Mouse (Mus musculus) naive thymus-derived CD4-positive, alpha-beta T cell, adult 2 months (primary cell): ENCODE results near the gene Rasgef1c.

Source experiments
- DNase-seq: peaks from one replicate; pipeline ENCODE4 v3.0.0-alpha.2; 2011; ENCODE audit warnings: low read depth

Rasgef1c gene

GRCm38 (mm10) chr11:49977963-49978568 lies 76.4 kb downstream of the Rasgef1c start:
- DNase-seq: no peak

GRCm38 (mm10) chr11:49978935-49979334 lies 77.3 kb downstream of the Rasgef1c start:
- no peak for DNase-seq

GRCm38 (mm10) chr11:49980681-49981235 lies 79.1 kb downstream of the Rasgef1c start:
- no peak for DNase-seq

GRCm38 (mm10) chr11:49981321-49981963 lies 79.8 kb downstream of the Rasgef1c start:
- DNase-seq: peak; percentile 35

GRCm38 (mm10) chr11:49982094-49982493 lies 80.5 kb downstream of the Rasgef1c start:
- DNase-seq: no peak

GRCm38 (mm10) chr11:49982881-49983280 lies 81.2 kb downstream of the Rasgef1c start:
- DNase-seq: peak; percentile 69

GRCm38 (mm10) chr11:49983875-49984552 lies 82.4 kb downstream of the Rasgef1c start:
- peak; percentile 68 for DNase-seq

- no peak for DNase-seq
These were observed 83.4 kb downstream of the Rasgef1c start for GRCm38 (mm10) chr11:49985009-49985408.

GRCm38 (mm10) chr11:49986277-49987036 lies 84.8 kb downstream of the Rasgef1c start:
- DNase-seq: peak; percentile 82

GRCm38 (mm10) chr11:49994536-49994935 lies 92.9 kb downstream of the Rasgef1c start:
- peak; percentile 30 for DNase-seq

GRCm38 (mm10) chr11:49996398-49996797 lies 94.8 kb downstream of the Rasgef1c start:
- no peak for DNase-seq

- DNase-seq: no peak
These were observed 95.7 kb downstream of the Rasgef1c start for GRCm38 (mm10) chr11:49997321-49997720.

GRCm38 (mm10) chr11:50002853-50003252 lies 101.2 kb downstream of the Rasgef1c start:
- no peak for DNase-seq

GRCm38 (mm10) chr11:50007776-50008175 lies 106.1 kb downstream of the Rasgef1c start:
- DNase-seq: no peak

GRCm38 (mm10) chr11:50008231-50008630 lies 106.6 kb downstream of the Rasgef1c start:
- DNase-seq: no peak

GRCm38 (mm10) chr11:50013016-50013415 lies 111.4 kb downstream of the Rasgef1c start:
- DNase-seq: no peak

GRCm38 (mm10) chr11:50016503-50016902 lies 114.9 kb downstream of the Rasgef1c start:
- DNase-seq: no peak

- DNase-seq: no peak
These were observed 115.9 kb downstream of the Rasgef1c start for GRCm38 (mm10) chr11:50017511-50017910.

GRCm38 (mm10) chr11:50018848-50019247 lies 117.2 kb downstream of the Rasgef1c start:
- no peak for DNase-seq

- no peak for DNase-seq
These were observed 120.5 kb downstream of the Rasgef1c start for GRCm38 (mm10) chr11:50022085-50022484.

- no peak for DNase-seq
These were observed 122.8 kb downstream of the Rasgef1c start for GRCm38 (mm10) chr11:50024445-50024832.
